Mouse (Mus musculus) bone marrow, adult 2 months (tissue): Measurements from ENCODE around the gene Cblc. TPM values are rescaled to one million over a fixed set of nuclear protein-coding genes. Genes with fewer than 3 reads are reported as not detected.

Experiments used
- H3K27ac ChIP-seq: fragments of 200-500 bp; 2 replicates; pipeline ENCODE4 v1.5.1; 2012; ENCODE audit warnings: low read depth, mild to moderate bottlenecking, control low read depth, inconsistent platforms, low read length; ENCODE audit not compliant: control insufficient read depth, poor library complexity, insufficient read depth
- H3K4me1 ChIP-seq: fragments of 200-500 bp; 2 replicates; pipeline ENCODE4 v1.6.1; 2011; ENCODE audit warnings: low read length; ENCODE audit not compliant: control insufficient read depth, insufficient read depth
- H3K4me3 ChIP-seq: fragments of 200-500 bp; replicated peaks from 2 replicates; pipeline ENCODE3; 2011; ENCODE audit warnings: mild to moderate bottlenecking, low read depth, low read length, control low read depth; ENCODE audit not compliant: control insufficient read depth
- CTCF ChIP-seq: fragments of 200-500 bp; IDR thresholded peaks from 2 replicates; pipeline ENCODE4 v1.5.1; 2011; ENCODE audit warnings: low read length, control low read depth; ENCODE audit not compliant: control insufficient read depth, insufficient read depth
- POLR2A ChIP-seq: fragments of 200-500 bp; IDR thresholded peaks from 2 replicates; pipeline ENCODE4 v1.6.1; 2011; ENCODE audit warnings: low read depth, mild to moderate bottlenecking, control low read depth, low read length, borderline replicate concordance; ENCODE audit not compliant: control insufficient read depth
- whole genome bisulfite sequencing: fragments of 180-500 bp; shearing (Covaris S2); methylation state at CpG from one replicate; pipeline ENCODE4 v1.1.7; 2018; 5-methylcytosine and 5-hydroxymethylcytosine counted together
- polyA plus RNA-seq: library from polyadenylated mRNA; stranded (reverse); fragments of >200 nt; gene quantifications from 2 replicates; pipeline ENCODE4 v1.2.4, GENCODE M21; 2011; ENCODE audit warnings: low replicate concordance; ENCODE audit not compliant: missing spikeins, insufficient read depth, insufficient read length

Cblc gene
- polyA plus RNA-seq, 1 experiment = not detected

GRCm38 (mm10) chr7:19755008-19755407 is 41.6 kb downstream of the Cblc start:
- H3K4me1 ChIP-seq = no peaks in the 10 kb centered on the region
- TF ChIP-seq CTCF (no peak), POLR2A (no peak)
- WGBS = 79% methylated on average over 2 of the region's 2 CpGs

GRCm38 (mm10) chr7:19754065-19754464 is 42.5 kb downstream of the Cblc start:
- WGBS = 53% methylated on average over 1 of the region's 1 CpGs
- H3K4me3 ChIP-seq = no peak overlapping the region
- TF ChIP-seq POLR2A (no peak), CTCF (no peak)
- H3K4me1 ChIP-seq = no peaks in the 10 kb centered on the region
- H3K27ac ChIP-seq = no peak overlapping the region

More at GRCm38 (mm10) chr7:19755008-19755407, 41.6 kb downstream of the Cblc start:
- Histone ChIP-seq H3K4me3 (no peak overlapping the region), H3K27ac (no peak overlapping the region)

GRCm38 (mm10) chr7:19753587-19753986 is 43.0 kb downstream of the Cblc start:
- Histone ChIP-seq H3K27ac (no peak overlapping the region), H3K4me1 (no peaks in the 10 kb centered on the region), H3K4me3 (no peak overlapping the region)
- WGBS = 5% methylated on average over 7 of the region's 7 CpGs
- no peak for TF ChIP-seq POLR2A
- no peak for TF ChIP-seq CTCF

GRCm38 (mm10) chr7:19752652-19753051 is 44.0 kb downstream of the Cblc start:
- 82% methylated on average over 8 of the region's 8 CpGs for WGBS
- Histone ChIP-seq H3K27ac (no peak overlapping the region), H3K4me1 (no peaks in the 10 kb centered on the region), H3K4me3 (no peak overlapping the region)
- 0 out of 2 replicates have a peak, but pooled peaks have one; percentile 13 for TF ChIP-seq CTCF
- TF ChIP-seq POLR2A = no peak

- no peak overlapping the region for H3K4me3 ChIP-seq
- 25% methylated on average over 4 of the region's 4 CpGs for WGBS
- H3K4me1 ChIP-seq = no peaks in the 10 kb centered on the region
- TF ChIP-seq CTCF (no peak), POLR2A (no peak)
- H3K27ac ChIP-seq = no peak overlapping the region
These were observed 45.6 kb downstream of the Cblc start for GRCm38 (mm10) chr7:19751070-19751383.

- H3K4me1 ChIP-seq = no peaks in the 10 kb centered on the region
- H3K4me3 ChIP-seq = peak within 1 kb of the TSS; percentile 33
- WGBS = 24% methylated on average over 19 of the region's 19 CpGs
- H3K27ac ChIP-seq = no peak within 1 kb of the TSS
- TF ChIP-seq POLR2A (no peak), CTCF (peak; percentile 70)
These were observed 46.2 kb downstream of the Cblc start, which contains the start of gene Nectin2 for GRCm38 (mm10) chr7:19750217-19751069. Nectin2 (minus strand) TSS chr7:19750483.

GRCm38 (mm10) chr7:19749389-19750216 is 47.0 kb downstream of the Cblc start:
- no peaks in the 10 kb centered on the region for H3K4me1 ChIP-seq
- under 1% methylated on average over 46 of the region's 46 CpGs for WGBS
- H3K4me3 ChIP-seq = peak overlapping the region; percentile 33
- TF ChIP-seq POLR2A = no peak; the same call in 1 of the 2 replicates
- TF ChIP-seq CTCF = peak; percentile 55
- H3K27ac ChIP-seq = no peak overlapping the region
